Mouse (Mus musculus) ES-Bruce4 (cell line): ENCODE results near the gene Grin2a. TPM values are rescaled to one million over a fixed set of nuclear protein-coding genes. Genes with fewer than 3 reads are reported as not detected.

Experiments
- H3K27ac ChIP-seq: 2 replicates; pipeline ENCODE4 v1.5.1; 2012; ENCODE audit warnings: low read length, inconsistent platforms; ENCODE audit not compliant: insufficient read depth
- H3K27me3 ChIP-seq: 2 replicates; pipeline ENCODE4 v1.6.1; 2012; ENCODE audit warnings: mild to moderate bottlenecking, low read length, inconsistent platforms; ENCODE audit not compliant: control insufficient read depth, poor library complexity, insufficient read depth, severe bottlenecking
- H3K36me3 ChIP-seq: 2 replicates; pipeline ENCODE4 v1.6.1; 2012; ENCODE audit warnings: inconsistent platforms, mild to moderate bottlenecking, low read length, moderate library complexity; ENCODE audit not compliant: control insufficient read depth, poor library complexity, insufficient read depth, severe bottlenecking
- H3K4me1 ChIP-seq: one replicate; pipeline ENCODE4 v1.8.1; 2011; ENCODE audit warnings: low read length; ENCODE audit not compliant: control insufficient read depth, insufficient read depth
- H3K4me3 ChIP-seq: 2 replicates; pipeline ENCODE4 v1.5.1; 2011; ENCODE audit warnings: low read depth, mild to moderate bottlenecking, low read length
- H3K9ac ChIP-seq: 2 replicates; pipeline ENCODE4 v1.6.1; 2012; ENCODE audit warnings: low read depth, mild to moderate bottlenecking, inconsistent platforms; ENCODE audit not compliant: poor library complexity, severe bottlenecking
- H3K9me3 ChIP-seq: replicated peaks from 2 replicates; pipeline ENCODE4 v1.6.1; 2012; ENCODE audit warnings: mild to moderate bottlenecking, low read length, inconsistent platforms; ENCODE audit not compliant: control insufficient read depth, poor library complexity, insufficient read depth, severe bottlenecking
- CTCF ChIP-seq: IDR thresholded peaks from one replicate; pipeline ENCODE4 v1.8.1; 2011; ENCODE audit warnings: low read depth, low read length
- EP300 ChIP-seq: IDR thresholded peaks from 2 replicates; pipeline ENCODE4 v1.6.1; 2011; ENCODE audit warnings: low read depth, low read length; ENCODE audit not compliant: insufficient read depth
- POLR2A ChIP-seq: IDR thresholded peaks from one replicate; pipeline ENCODE4 v1.8.1; 2011; ENCODE audit warnings: low read length; ENCODE audit not compliant: insufficient read depth
- polyA plus RNA-seq: library from polyadenylated mRNA; stranded (reverse); fragments of >200 nt; gene quantifications from 2 replicates; pipeline ENCODE4 v1.2.4, GENCODE M21; 2011; ENCODE audit warnings: low read depth; ENCODE audit not compliant: missing spikeins, insufficient read depth, insufficient read length

Grin2a gene
- polyA plus RNA-seq, 1 experiment = 0.39 TPM

GRCm38 (mm10) chr16:9851265-9851988, 143.9 kb downstream of the Grin2a start:
- Histone ChIP-seq H3K9me3 (no peaks in the 10 kb centered on the region), H3K27ac (no peak overlapping the region), H3K4me3 (no peak overlapping the region)

GRCm38 (mm10) chr16:9841496-9841895, 153.9 kb downstream of the Grin2a start:
- H3K27me3 ChIP-seq = no peaks in the 10 kb centered on the region
- no peak overlapping the region for H3K9ac ChIP-seq
- TF ChIP-seq CTCF (no peak), POLR2A (no peak)
- H3K4me1 ChIP-seq = no peaks in the 10 kb centered on the region
- H3K9me3 ChIP-seq = 0 out of 2 replicates have a peak, but pooled peaks cover 4% of the 10 kb centered on the region
- H3K27ac ChIP-seq = no peak overlapping the region
- no peak overlapping the region for H3K4me3 ChIP-seq
- H3K36me3 ChIP-seq = no peaks in the 10 kb centered on the region

More at GRCm38 (mm10) chr16:9851265-9851988, 143.9 kb downstream of the Grin2a start:
- no peaks in the 10 kb centered on the region for H3K36me3 ChIP-seq
- no peaks in the 10 kb centered on the region for H3K4me1 ChIP-seq
- H3K9ac ChIP-seq = no peak overlapping the region
- no peak for TF ChIP-seq POLR2A
- TF ChIP-seq CTCF = no peak
- no peak for TF ChIP-seq EP300
- no peaks in the 10 kb centered on the region for H3K27me3 ChIP-seq

GRCm38 (mm10) chr16:9836542-9836941, 158.8 kb downstream of the Grin2a start:
- no peak overlapping the region for H3K9ac ChIP-seq
- H3K9me3 ChIP-seq = peaks cover 4% of the 10 kb centered on the region; the same call in 1 of the 2 replicates
- H3K36me3 ChIP-seq = no peaks in the 10 kb centered on the region
- no peak overlapping the region for H3K4me3 ChIP-seq
- no peak overlapping the region for H3K27ac ChIP-seq
- no peaks in the 10 kb centered on the region for H3K4me1 ChIP-seq
- TF ChIP-seq CTCF (no peak), EP300 (no peak), POLR2A (no peak)
- no peaks in the 10 kb centered on the region for H3K27me3 ChIP-seq

- Histone ChIP-seq H3K9me3 (peaks cover 4% of the 10 kb centered on the region; the same call in 1 of the 2 replicates), H3K4me1 (no peaks in the 10 kb centered on the region), H3K9ac (no peak overlapping the region), H3K27ac (no peak overlapping the region), H3K27me3 (no peaks in the 10 kb centered on the region), H3K36me3 (no peaks in the 10 kb centered on the region), H3K4me3 (no peak overlapping the region)
- TF ChIP-seq POLR2A (no peak), CTCF (no peak), EP300 (no peak)
These were observed 161.1 kb downstream of the Grin2a start for GRCm38 (mm10) chr16:9834236-9834635.

GRCm38 (mm10) chr16:9825110-9825483, 170.3 kb downstream of the Grin2a start:
- Histone ChIP-seq H3K9me3 (no peaks in the 10 kb centered on the region), H3K36me3 (no peaks in the 10 kb centered on the region), H3K4me1 (no peaks in the 10 kb centered on the region), H3K27me3 (no peaks in the 10 kb centered on the region), H3K27ac (no peak overlapping the region), H3K4me3 (no peak overlapping the region), H3K9ac (no peak overlapping the region)
- TF ChIP-seq EP300 = no peak
- no peak for TF ChIP-seq POLR2A

GRCm38 (mm10) chr16:9824436-9825109, 170.8 kb downstream of the Grin2a start:
- H3K9me3 ChIP-seq = no peaks in the 10 kb centered on the region
- H3K36me3 ChIP-seq = no peaks in the 10 kb centered on the region
- H3K27me3 ChIP-seq = no peaks in the 10 kb centered on the region
- no peak overlapping the region for H3K4me3 ChIP-seq
- no peak for TF ChIP-seq CTCF
- TF ChIP-seq POLR2A = no peak
- TF ChIP-seq EP300 = no peak
- H3K27ac ChIP-seq = no peak overlapping the region
- no peaks in the 10 kb centered on the region for H3K4me1 ChIP-seq
- H3K9ac ChIP-seq = no peak overlapping the region
